Mouse (Mus musculus): ENCODE data around the gene Rtn4ip1.

Gene Rtn4ip1

GRCm38 (mm10) chr10:44002995-44003524 is 101.5 kb downstream of the Rtn4ip1 start:
- DNase-seq (ENCODE audit: low read depth): no peak

GRCm38 (mm10) chr10:44003551-44004151 is 102.0 kb downstream of the Rtn4ip1 start:
- no peak for DNase-seq (ENCODE audit: low read depth)

- no peak for DNase-seq (ENCODE audit: low read depth)
Measured at GRCm38 (mm10) chr10:44004221-44004751, 102.7 kb downstream of the Rtn4ip1 start.

GRCm38 (mm10) chr10:44005677-44006641 is 104.4 kb downstream of the Rtn4ip1 start:
- no peak for DNase-seq (ENCODE audit: low read depth)
